Mouse (Mus musculus): ENCODE data around the gene Sp140. TPM values are rescaled to one million over a fixed set of nuclear protein-coding genes. Genes with fewer than 3 reads are reported as not detected.

The Sp140 gene
- 52.8 TPM for total RNA-seq (2023)

GRCm38 (mm10) chr1:85600078-85600477 lies at the start of gene Sp140:
Gene Sp140 (plus strand): TSS chr1:85600378.

GRCm38 (mm10) chr1:85575376-85575775 lies 24.8 kb upstream of the Sp140 start, which contains the start of gene G530012D18Rik:
Gene G530012D18Rik (plus strand): TSS chr1:85575676.

DNA sequence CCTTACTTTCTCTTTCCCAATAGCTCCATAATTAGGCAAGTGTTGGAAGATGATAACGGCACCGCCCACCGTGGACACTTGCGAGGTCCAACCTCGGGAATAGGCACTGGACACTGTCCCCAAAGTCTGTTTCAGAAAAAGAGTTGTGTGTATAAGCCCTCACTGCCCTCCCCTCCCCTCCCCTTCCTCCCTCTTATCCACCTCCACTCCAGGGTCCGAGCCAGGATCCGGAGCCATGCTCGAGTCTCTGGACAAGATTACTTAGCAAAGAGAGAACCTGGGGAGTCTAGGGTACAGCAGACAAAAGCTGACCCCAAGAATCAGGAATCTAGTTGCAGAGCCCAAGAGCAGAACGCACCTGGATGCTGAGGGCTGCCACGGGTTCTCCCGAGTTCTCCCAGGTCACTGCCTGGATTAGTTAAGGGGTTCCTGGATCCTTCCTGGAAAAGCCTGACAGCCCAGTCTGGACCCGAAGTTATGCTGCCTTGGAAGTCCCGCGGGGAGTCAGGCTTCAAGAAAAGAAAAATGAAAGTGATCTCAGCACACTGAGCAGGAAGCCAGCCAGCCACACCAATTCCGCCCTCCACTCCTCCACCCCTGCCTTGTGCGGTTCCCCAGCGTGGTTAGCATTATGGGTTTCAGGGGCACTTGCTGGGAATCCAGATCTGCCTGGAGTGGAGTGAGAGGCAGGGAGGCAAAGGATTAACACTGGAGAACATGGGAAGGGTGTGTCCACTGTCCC lies 1.7 kb upstream of the Sp140 start, which contains the start of gene Sp110:
TSS of gene Sp110 (minus strand) at position 547 of the 742 bp plus-strand sequence.

GRCm38 (mm10) chr1:85649881-85650280 lies 49.7 kb downstream of the Sp140 start, which contains the start of gene Sp100:
Gene Sp100 (plus strand): TSS chr1:85649988.

Other genes starting within 250 kb of the Sp140 start
- not detected for gene G530012D18Rik, start 24.7 kb upstream of the Sp140 start, total RNA-seq (2023)
- 145 TPM for gene Sp110, start 1.6 kb upstream of the Sp140 start, total RNA-seq (2023)
- 633 TPM for gene Sp100, start 49.6 kb downstream of the Sp140 start, total RNA-seq (2023)
- 27.8 TPM for gene A630001G21Rik, start 178.3 kb downstream of the Sp140 start, total RNA-seq (2023)
- 126 TPM for gene Cab39, start 193.1 kb downstream of the Sp140 start, total RNA-seq (2023)